Mouse (Mus musculus) E14TG2a.4 (cell line): ENCODE measurements around the gene Dera.

Source experiments
- CTCF ChIP-seq: conservative IDR thresholded peaks from 2 replicates; pipeline ENCODE4 v1.5.1; 2014; ENCODE audit warnings: low read length
- POU5F1 ChIP-seq: IDR thresholded peaks from 2 replicates; pipeline ENCODE4 v1.6.1; 2014; ENCODE audit warnings: low read length, borderline replicate concordance

DNA sequence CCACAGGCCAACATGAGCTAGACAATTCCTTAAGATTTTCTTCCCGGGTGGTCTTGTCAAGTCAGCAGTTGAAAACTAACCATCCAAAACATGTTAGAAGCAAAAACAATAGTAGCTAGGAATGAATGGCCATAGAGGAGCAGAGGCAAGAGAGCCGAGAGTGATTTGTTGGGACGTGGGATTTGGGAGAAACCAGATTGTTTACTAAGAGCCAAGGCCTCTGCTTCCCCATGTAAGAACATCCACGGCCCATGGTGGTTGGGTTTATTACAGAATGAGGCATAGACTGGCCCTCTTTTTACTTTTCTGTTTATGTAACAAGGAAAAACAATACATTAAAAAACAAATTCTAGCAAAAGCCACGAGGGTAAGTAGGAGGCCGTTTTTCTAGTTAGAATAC lies 54.4 kb downstream of the Dera start:
- TF ChIP-seq CTCF (no peak), POU5F1 (no peak)
